Mouse (Mus musculus) E14TG2a.4 (cell line): ENCODE measurements at regions not wholly inside any gene's neighbourhood (a gene's known extent, or its start where the extent isn't known, plus 50 kb on each side); places are given as distances from the start of the nearest gene placed in this dataset.

Source experiments
- CTCF ChIP-seq: conservative IDR thresholded peaks from 2 replicates; pipeline ENCODE4 v1.5.1; 2014; ENCODE audit warnings: low read length
- NANOG ChIP-seq: IDR thresholded peaks from 2 replicates; pipeline ENCODE4 v1.6.1; 2014; ENCODE audit warnings: borderline replicate concordance, low read length, mixed read lengths

GRCm38 (mm10) chr2:72657101-72657920 lies 181.4 kb downstream of the Cdca7 start:
- TF ChIP-seq CTCF (no peak), NANOG (no peak)
